Mouse (Mus musculus): ENCODE measurements around the gene Rwdd2b.

- peak; percentile 36 for TF ChIP-seq POLR2A (IDR thresholded peaks at IDR 0.05; ENCODE audit: low read depth, low read length)
- no peak for TF ChIP-seq CTCF (conservative IDR thresholded peaks at IDR 0.05; ENCODE audit: insufficient read depth, insufficient read length, low read depth, low read length)
These were observed 8.1 kb downstream of the Rwdd2b start, which contains the start of gene Ltn1 for GRCm38 (mm10) chr16:87432033-87432814.

All from kidney, adult 2 months (tissue).